Mouse (Mus musculus): Measurements from ENCODE around the gene Gpr119. TPM values are rescaled to one million over a fixed set of nuclear protein-coding genes. Genes with fewer than 3 reads are reported as not detected.
A peak's percentile ranks its signal among the peaks of the same experiment; 100 is the strongest.

Gpr119 gene
- not detected in 2 replicates for polyA plus RNA-seq (2015; fragmentation: Nextera tagmentation; extraction: Ambion mirVana)

- Histone ChIP-seq H3K36me3 (no peaks in the 10 kb centered on the region), H3K4me2 (no peak within 1 kb of the TSS), H3K4me1 (replicated peaks) (no peaks in the 10 kb centered on the region), H3K27ac (no peak within 1 kb of the TSS), H3K4me3 (replicated peaks) (no peak within 1 kb of the TSS), H3K27me3 (no peaks in the 10 kb centered on the region), H3K9ac (no peak within 1 kb of the TSS), H3K9me3 (replicated peaks) (no peaks in the 10 kb centered on the region)
- ATAC-seq (ENCODE audit: low read depth) (no peak), DNase-seq (no peak)
- WGBS (ENCODE audit: insufficient replicate concordance) = 53% methylated on average over 4 of the region's 4 CpGs
These were observed at the start of gene Gpr119 for GRCm38 (mm10) chrX:48674171-48674570. TSS of gene Gpr119 (minus strand) at chrX:48674478.

GRCm38 (mm10) chrX:48712846-48713245, 38.6 kb upstream of the Gpr119 start:
- DNase-seq = no peak
- WGBS (ENCODE audit: insufficient replicate concordance) = 75% methylated on average over 8 of the region's 8 CpGs
- H3K4me2 ChIP-seq = no peak overlapping the region
- no peak overlapping the region for H3K4me3 ChIP-seq (replicated peaks)
- no peak overlapping the region for H3K27ac ChIP-seq
- H3K4me1 ChIP-seq (replicated peaks) = no peaks in the 10 kb centered on the region
- H3K9me3 ChIP-seq (replicated peaks) = no peaks in the 10 kb centered on the region
- no peaks in the 10 kb centered on the region for H3K27me3 ChIP-seq
- no peak overlapping the region for H3K9ac ChIP-seq
- ATAC-seq (ENCODE audit: low read depth) = no peak
- peaks cover 29% of the 10 kb centered on the region for H3K36me3 ChIP-seq

- Histone ChIP-seq H3K4me2 (no peak overlapping the region), H3K4me1 (replicated peaks) (no peaks in the 10 kb centered on the region), H3K9ac (no peak overlapping the region), H3K4me3 (replicated peaks) (no peak overlapping the region), H3K9me3 (replicated peaks) (no peaks in the 10 kb centered on the region), H3K27ac (no peak overlapping the region), H3K36me3 (peaks cover 37% of the 10 kb centered on the region), H3K27me3 (no peaks in the 10 kb centered on the region)
- DNase-seq (no peak), ATAC-seq (ENCODE audit: low read depth) (no peak)
- 82% methylated on average over 10 of the region's 10 CpGs for WGBS (ENCODE audit: insufficient replicate concordance)
These were observed 35.4 kb upstream of the Gpr119 start for GRCm38 (mm10) chrX:48709701-48710100.

GRCm38 (mm10) chrX:48694864-48695371, 20.6 kb upstream of the Gpr119 start, which contains the start of gene Rbmx2:
TSS of gene Rbmx2 (plus strand) at chrX:48695004.
- Histone ChIP-seq H3K4me1 (replicated peaks) (peaks cover 16% of the 10 kb centered on the region), H3K9ac (peak within 1 kb of the TSS; percentile 72), H3K4me2 (peak within 1 kb of the TSS; percentile 71), H3K36me3 (peaks cover 12% of the 10 kb centered on the region), H3K27me3 (no peaks in the 10 kb centered on the region), H3K4me3 (replicated peaks) (peak within 1 kb of the TSS; percentile 69), H3K9me3 (replicated peaks) (no peaks in the 10 kb centered on the region), H3K27ac (peak within 1 kb of the TSS; percentile 86)
- 10% methylated on average over 42 of the region's 42 CpGs for WGBS (ENCODE audit: insufficient replicate concordance)
- DNase-seq = peak; percentile 84
- peak; percentile 96 for ATAC-seq (ENCODE audit: low read depth)

- DNase-seq (no peak), ATAC-seq (ENCODE audit: low read depth) (peak; percentile 66)
- H3K27me3 ChIP-seq = no peaks in the 10 kb centered on the region
- no peak overlapping the region for H3K9ac ChIP-seq
- H3K4me1 ChIP-seq (replicated peaks) = peaks cover 16% of the 10 kb centered on the region
- no peaks in the 10 kb centered on the region for H3K9me3 ChIP-seq (replicated peaks)
- peak overlapping the region; percentile 69 for H3K4me3 ChIP-seq (replicated peaks)
- WGBS (ENCODE audit: insufficient replicate concordance) = 18% methylated on average over 6 of the region's 6 CpGs
- H3K4me2 ChIP-seq = peak overlapping the region; percentile 71
- no peak overlapping the region for H3K27ac ChIP-seq
- H3K36me3 ChIP-seq = peaks cover 12% of the 10 kb centered on the region
These were observed 20.2 kb upstream of the Gpr119 start for GRCm38 (mm10) chrX:48694460-48694859.

GRCm38 (mm10) chrX:48683857-48684256, 9.6 kb upstream of the Gpr119 start:
- no peak for DNase-seq
- no peak overlapping the region for H3K9ac ChIP-seq
- H3K36me3 ChIP-seq = no peaks in the 10 kb centered on the region
- no peak overlapping the region for H3K27ac ChIP-seq
- H3K9me3 ChIP-seq (replicated peaks) = no peaks in the 10 kb centered on the region
- WGBS (ENCODE audit: insufficient replicate concordance) = 41% methylated on average over 5 of the region's 5 CpGs
- no peak overlapping the region for H3K4me2 ChIP-seq
- no peaks in the 10 kb centered on the region for H3K27me3 ChIP-seq
- no peaks in the 10 kb centered on the region for H3K4me1 ChIP-seq (replicated peaks)
- peak; percentile 66; the same call in 1 of the 2 replicates for ATAC-seq (ENCODE audit: low read depth)
- no peak overlapping the region for H3K4me3 ChIP-seq (replicated peaks)

- no peak for ATAC-seq (ENCODE audit: low read depth)
- Histone ChIP-seq H3K27ac (no peak overlapping the region), H3K4me2 (no peak overlapping the region), H3K4me1 (replicated peaks) (no peaks in the 10 kb centered on the region), H3K9ac (no peak overlapping the region), H3K4me3 (replicated peaks) (no peak overlapping the region), H3K27me3 (no peaks in the 10 kb centered on the region), H3K36me3 (no peaks in the 10 kb centered on the region), H3K9me3 (replicated peaks) (no peaks in the 10 kb centered on the region)
- 13% methylated on average over 3 of the region's 3 CpGs for WGBS (ENCODE audit: insufficient replicate concordance)
- no peak for DNase-seq
These were observed 9.2 kb upstream of the Gpr119 start for GRCm38 (mm10) chrX:48683451-48683850.

GRCm38 (mm10) chrX:48671714-48672113, 2.6 kb downstream of the Gpr119 start:
- no peak overlapping the region for H3K9ac ChIP-seq
- no peak overlapping the region for H3K4me3 ChIP-seq (replicated peaks)
- H3K4me2 ChIP-seq = no peak overlapping the region
- no peak for ATAC-seq (ENCODE audit: low read depth)
- H3K27me3 ChIP-seq = no peaks in the 10 kb centered on the region
- WGBS (ENCODE audit: insufficient replicate concordance) = 23% methylated on average over 3 of the region's 3 CpGs
- H3K4me1 ChIP-seq (replicated peaks) = no peaks in the 10 kb centered on the region
- no peaks in the 10 kb centered on the region for H3K36me3 ChIP-seq
- no peaks in the 10 kb centered on the region for H3K9me3 ChIP-seq (replicated peaks)
- no peak for DNase-seq
- H3K27ac ChIP-seq = no peak overlapping the region

GRCm38 (mm10) chrX:48669588-48669987, 4.7 kb downstream of the Gpr119 start:
- no peak for DNase-seq
- H3K36me3 ChIP-seq = no peaks in the 10 kb centered on the region
- no peak overlapping the region for H3K4me3 ChIP-seq (replicated peaks)
- no peaks in the 10 kb centered on the region for H3K9me3 ChIP-seq (replicated peaks)
- ATAC-seq (ENCODE audit: low read depth) = no peak
- no peak overlapping the region for H3K27ac ChIP-seq
- WGBS (ENCODE audit: insufficient replicate concordance) = 34% methylated on average over 3 of the region's 3 CpGs
- no peaks in the 10 kb centered on the region for H3K4me1 ChIP-seq (replicated peaks)
- H3K27me3 ChIP-seq = no peaks in the 10 kb centered on the region
- no peak overlapping the region for H3K4me2 ChIP-seq
- no peak overlapping the region for H3K9ac ChIP-seq

- DNase-seq = no peak
- Histone ChIP-seq H3K4me2 (no peak overlapping the region), H3K27ac (no peak overlapping the region), H3K36me3 (no peaks in the 10 kb centered on the region), H3K9me3 (replicated peaks) (no peaks in the 10 kb centered on the region), H3K27me3 (no peaks in the 10 kb centered on the region), H3K4me1 (replicated peaks) (no peaks in the 10 kb centered on the region), H3K4me3 (replicated peaks) (no peak overlapping the region), H3K9ac (no peak overlapping the region)
- WGBS (ENCODE audit: insufficient replicate concordance) = 39% methylated on average over 6 of the region's 6 CpGs
- ATAC-seq (ENCODE audit: low read depth) = no peak
These were observed 7.5 kb downstream of the Gpr119 start for GRCm38 (mm10) chrX:48666807-48667206.

GRCm38 (mm10) chrX:48644122-48644521, 30.2 kb downstream of the Gpr119 start:
- Histone ChIP-seq H3K4me1 (replicated peaks) (no peaks in the 10 kb centered on the region), H3K9me3 (replicated peaks) (no peaks in the 10 kb centered on the region), H3K36me3 (no peaks in the 10 kb centered on the region), H3K4me2 (no peak overlapping the region), H3K9ac (no peak overlapping the region), H3K27ac (no peak overlapping the region), H3K27me3 (no peaks in the 10 kb centered on the region), H3K4me3 (replicated peaks) (no peak overlapping the region)
- ATAC-seq (ENCODE audit: low read depth) = no peak
- 97% methylated on average over 2 of the region's 2 CpGs for WGBS (ENCODE audit: insufficient replicate concordance)
- DNase-seq = no peak

- ATAC-seq (ENCODE audit: low read depth) = no peak
These were observed 37.2 kb downstream of the Gpr119 start for GRCm38 (mm10) chrX:48637032-48637431.

More at GRCm38 (mm10) chrX:48637032-48637431, 37.2 kb downstream of the Gpr119 start:
- no peaks in the 10 kb centered on the region for H3K36me3 ChIP-seq
- no peaks in the 10 kb centered on the region for H3K9me3 ChIP-seq (replicated peaks)
- H3K27ac ChIP-seq = no peak overlapping the region
- H3K4me2 ChIP-seq = no peak overlapping the region
- no peak for DNase-seq
- H3K27me3 ChIP-seq = no peaks in the 10 kb centered on the region
- H3K4me1 ChIP-seq (replicated peaks) = no peaks in the 10 kb centered on the region
- no peak overlapping the region for H3K4me3 ChIP-seq (replicated peaks)
- H3K9ac ChIP-seq = no peak overlapping the region
- 52% methylated on average over 2 of the region's 2 CpGs for WGBS (ENCODE audit: insufficient replicate concordance)

Data from liver, embryonic 13.5 days (tissue).